Mouse (Mus musculus) megakaryocyte, embryonic 14.5 days (primary cell): ENCODE data around the gene Mrps12. TPM values are rescaled to one million over a fixed set of nuclear protein-coding genes. Genes with fewer than 3 reads are reported as not detected.

Experiments used
- H3K27me3 ChIP-seq: replicated peaks from 2 replicates; pipeline ENCODE3; 2012; ENCODE audit warnings: inconsistent platforms
- H3K36me3 ChIP-seq: replicated peaks from 2 replicates; pipeline ENCODE3; 2012; ENCODE audit warnings: low read length, inconsistent platforms, mixed read lengths
- H3K4me1 ChIP-seq: 2 replicates; pipeline ENCODE4 v1.6.1; 2012; ENCODE audit warnings: inconsistent platforms
- H3K4me3 ChIP-seq: replicated peaks from 2 replicates; pipeline ENCODE3; 2012; ENCODE audit warnings: moderate library complexity, mild to moderate bottlenecking, inconsistent platforms
- H3K9me3 ChIP-seq: 2 replicates; pipeline ENCODE4 v1.6.1; 2012; ENCODE audit warnings: inconsistent platforms
- FLI1 ChIP-seq: IDR thresholded peaks from 2 replicates; pipeline ENCODE4 v1.6.1; 2012; ENCODE audit warnings: low read length, inconsistent platforms, mixed read lengths
- GATA1 ChIP-seq: IDR thresholded peaks from 3 replicates; pipeline ENCODE4 v1.6.1; 2012; ENCODE audit warnings: mixed read lengths, low read length, inconsistent platforms, borderline replicate concordance
- polyA plus RNA-seq: library from polyadenylated mRNA; stranded (reverse); fragments of >175 nt; gene quantifications from 2 replicates; pipeline ENCODE4 v1.2.3, GENCODE M21; 2012; ENCODE audit warnings: low replicate concordance; ENCODE audit not compliant: insufficient read depth

The Mrps12 gene
- polyA plus RNA-seq = 283 and 464 TPM in 2 replicates

DNA sequence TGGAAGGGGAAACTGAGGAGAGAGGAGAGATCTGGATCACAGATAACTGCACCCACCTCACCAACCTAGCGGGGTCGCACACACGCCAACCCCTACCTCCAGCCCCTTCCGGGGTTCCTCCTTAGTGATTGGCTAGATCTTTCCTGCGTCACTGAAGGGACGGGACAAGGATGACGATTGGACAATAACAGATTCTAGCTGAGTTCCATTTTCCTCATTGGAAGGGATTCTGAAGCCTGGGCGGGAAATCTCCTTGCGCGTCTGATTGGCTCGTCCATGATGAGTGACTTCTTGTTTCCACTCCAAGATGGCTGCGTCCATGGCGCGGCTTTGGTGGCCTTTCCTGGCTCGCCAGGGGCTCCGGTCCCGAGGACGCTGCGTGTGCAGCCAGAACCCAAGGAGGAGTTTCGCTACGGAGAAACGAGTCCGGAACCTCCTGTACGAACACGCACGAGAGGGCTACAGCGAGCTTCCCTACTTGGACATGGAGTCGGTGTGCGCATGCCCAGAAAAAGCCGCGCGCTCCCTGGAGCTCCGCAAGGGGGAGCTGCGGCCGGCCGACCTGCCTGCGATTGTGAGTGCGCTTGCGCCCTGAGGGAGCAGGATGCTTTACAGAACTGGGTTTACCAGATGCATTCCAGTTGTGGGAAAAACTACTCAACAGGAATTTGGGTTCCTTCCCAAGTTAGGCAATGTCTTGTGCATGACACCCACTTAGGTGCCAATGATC, at the start of gene Mrps12, which contains the start of gene Sars2:
Mrps12 (minus strand) TSS at position 112 of the 730 bp plus-strand sequence.
Sars2 (plus strand) TSS at position 284 of the 730 bp plus-strand sequence.
- Histone ChIP-seq H3K27me3 (no peaks in the 10 kb centered on the region), H3K4me1 (peaks cover 45% of the 10 kb centered on the region), H3K4me3 (peak within 1 kb of the TSS; percentile 97), H3K36me3 (peaks cover 57% of the 10 kb centered on the region), H3K9me3 (no peaks in the 10 kb centered on the region)
- TF ChIP-seq FLI1 (no peak), GATA1 (no peak)

DNA sequence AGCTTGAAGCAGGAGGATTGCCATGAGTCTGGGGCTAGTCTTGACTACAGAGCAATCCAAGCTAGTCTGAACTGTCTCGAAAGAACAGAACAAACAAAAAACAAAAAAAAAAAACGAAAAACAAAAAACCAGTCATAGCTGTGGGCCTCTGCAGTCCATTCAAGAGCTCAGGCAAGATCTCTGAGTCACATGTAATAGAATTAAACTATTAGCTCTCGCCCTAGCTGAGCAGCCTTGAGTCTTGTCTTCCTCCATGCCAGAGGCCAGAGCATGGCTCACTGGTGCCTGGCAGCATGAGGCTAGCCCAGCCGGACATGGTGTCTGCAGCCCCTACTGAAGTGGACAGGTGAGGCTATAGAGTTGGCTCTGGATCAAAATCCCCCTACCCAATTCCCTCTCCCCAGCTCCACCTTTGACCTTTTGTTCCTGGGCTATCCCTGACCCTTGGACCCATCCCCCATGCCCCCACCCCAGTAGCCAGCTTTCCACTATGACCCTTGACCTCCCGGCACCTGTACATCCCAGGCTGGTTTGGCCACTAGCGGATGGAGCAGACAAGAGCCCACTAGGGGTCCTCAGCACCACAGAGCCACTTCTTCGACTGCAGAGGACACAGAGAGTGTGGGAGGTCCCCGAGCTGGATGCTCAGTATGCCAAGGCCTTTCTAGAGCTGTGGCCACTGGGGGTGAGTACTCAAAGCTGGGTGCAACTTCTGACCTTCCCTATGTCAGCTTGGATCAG, 48.6 kb upstream of the Mrps12 start:
- peaks cover 62% of the 10 kb centered on the region for H3K4me1 ChIP-seq
- TF ChIP-seq GATA1 (no peak), FLI1 (no peak)

GRCm38 (mm10) chr7:28789235-28789634, 47.6 kb upstream of the Mrps12 start:
- H3K27me3 ChIP-seq = no peaks in the 10 kb centered on the region
- H3K4me1 ChIP-seq = peaks cover 66% of the 10 kb centered on the region
- TF ChIP-seq FLI1 = no peak
- TF ChIP-seq GATA1 = no peak
- peaks cover 55% of the 10 kb centered on the region for H3K36me3 ChIP-seq
- peak overlapping the region; percentile 88 for H3K4me3 ChIP-seq
- no peaks in the 10 kb centered on the region for H3K9me3 ChIP-seq

More for the DNA sequence above, 48.6 kb upstream of the Mrps12 start:
- H3K9me3 ChIP-seq = no peaks in the 10 kb centered on the region
- H3K27me3 ChIP-seq = no peaks in the 10 kb centered on the region
- peaks cover 45% of the 10 kb centered on the region for H3K36me3 ChIP-seq
- no peak overlapping the region for H3K4me3 ChIP-seq

DNA sequence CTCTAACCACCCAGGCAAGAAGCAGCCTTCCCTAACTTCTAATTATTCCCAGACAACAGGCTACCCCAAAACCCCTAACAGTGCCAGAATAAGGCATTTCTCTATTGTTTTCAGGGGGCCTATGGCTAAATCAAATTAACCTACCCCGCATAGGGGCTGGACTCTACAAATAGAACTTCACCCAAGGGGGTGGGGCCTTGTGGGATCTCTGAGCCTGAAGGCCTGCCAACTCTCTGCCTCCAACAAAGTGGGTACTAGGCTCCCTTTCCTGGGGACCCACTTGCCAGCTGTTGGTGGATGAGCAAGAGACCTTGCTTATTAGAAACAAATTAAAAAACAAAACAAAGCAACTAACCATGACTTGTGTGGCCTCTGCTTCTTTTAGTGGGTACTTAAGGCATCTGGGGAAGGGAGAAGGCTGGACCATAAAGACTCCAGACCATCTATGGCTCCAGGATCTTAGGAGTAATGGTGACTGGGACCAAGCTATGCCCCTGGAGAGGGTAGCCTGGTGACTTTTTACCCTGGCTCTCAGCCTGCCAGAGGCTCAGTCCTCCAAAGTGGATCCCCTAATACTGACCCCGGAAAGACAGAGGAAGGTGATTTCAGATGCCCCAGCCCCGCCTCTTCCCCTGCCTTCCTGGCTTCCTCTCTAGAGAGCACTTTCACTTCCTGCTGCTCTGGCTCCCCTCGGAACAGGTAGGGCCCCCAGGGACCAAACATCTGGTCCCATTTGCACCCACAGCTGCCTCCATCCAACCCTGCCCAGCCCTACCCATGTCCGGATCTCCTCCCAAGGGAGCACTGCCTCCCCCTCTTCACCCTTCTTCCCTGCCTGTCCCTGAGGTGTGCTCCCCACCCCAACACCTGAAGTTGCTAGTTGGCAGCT, 46.9 kb upstream of the Mrps12 start, which contains the start of gene Rinl:
Rinl (plus strand) TSS at position 663 of the 889 bp plus-strand sequence.
- no peaks in the 10 kb centered on the region for H3K27me3 ChIP-seq
- H3K4me1 ChIP-seq = peaks cover 72% of the 10 kb centered on the region
- H3K4me3 ChIP-seq = peak within 1 kb of the TSS; percentile 88
- peaks cover 62% of the 10 kb centered on the region for H3K36me3 ChIP-seq
- no peaks in the 10 kb centered on the region for H3K9me3 ChIP-seq
- no peak for TF ChIP-seq GATA1
- no peak for TF ChIP-seq FLI1

DNA sequence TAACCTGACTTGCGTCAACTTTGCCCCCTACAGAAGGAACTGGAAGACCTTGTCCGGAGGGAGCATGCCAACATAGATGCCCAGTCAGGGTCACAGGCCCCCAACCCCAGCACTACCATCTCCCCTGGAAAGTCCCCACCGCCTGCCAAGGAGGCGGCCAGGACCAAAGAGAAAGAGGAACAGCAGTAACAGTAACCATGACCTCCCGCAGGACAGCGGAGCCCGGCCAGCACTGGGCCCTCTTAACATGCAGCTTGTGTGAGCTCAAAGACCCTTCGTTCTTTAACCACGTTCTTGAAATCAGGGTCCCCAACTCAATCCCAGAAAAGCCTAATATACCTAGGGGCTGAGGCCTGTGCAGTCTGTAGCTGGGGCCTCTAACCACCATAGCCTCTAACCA, 46.3 kb upstream of the Mrps12 start:
- TF ChIP-seq FLI1 = no peak
- no peak for TF ChIP-seq GATA1
- Histone ChIP-seq H3K9me3 (no peaks in the 10 kb centered on the region), H3K27me3 (no peaks in the 10 kb centered on the region), H3K4me3 (no peak overlapping the region), H3K4me1 (peaks cover 77% of the 10 kb centered on the region), H3K36me3 (peaks cover 68% of the 10 kb centered on the region)

GRCm38 (mm10) chr7:28785161-28785560, 43.5 kb upstream of the Mrps12 start:
- peaks cover 82% of the 10 kb centered on the region for H3K36me3 ChIP-seq
- no peaks in the 10 kb centered on the region for H3K9me3 ChIP-seq
- H3K4me1 ChIP-seq = peaks cover 80% of the 10 kb centered on the region
- no peak overlapping the region for H3K4me3 ChIP-seq
- H3K27me3 ChIP-seq = no peaks in the 10 kb centered on the region
- no peak for TF ChIP-seq GATA1
- no peak for TF ChIP-seq FLI1

DNA sequence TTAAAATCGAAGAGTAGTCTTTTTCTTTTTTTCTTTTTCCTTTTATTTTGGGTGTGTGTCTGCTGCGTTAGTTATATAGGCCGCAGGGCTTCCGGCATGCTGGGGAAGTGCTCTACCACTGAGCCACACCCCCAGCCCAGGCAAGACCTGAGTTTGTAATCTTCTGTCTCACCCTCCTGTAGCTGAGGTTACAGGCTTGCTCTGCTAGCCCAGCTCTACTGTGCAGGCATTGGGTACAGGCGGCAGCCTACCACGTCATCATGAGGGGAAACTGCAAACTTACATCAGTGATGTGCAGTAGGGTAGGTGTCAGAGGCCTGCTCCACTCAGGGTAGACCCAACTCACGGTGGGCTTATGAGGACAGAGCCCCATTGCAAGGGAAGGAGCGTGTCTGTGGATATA, 39.6 kb upstream of the Mrps12 start:
- H3K4me1 ChIP-seq = peaks cover 68% of the 10 kb centered on the region
- peak overlapping the region; percentile 67 for H3K4me3 ChIP-seq
- H3K36me3 ChIP-seq = peaks cover 77% of the 10 kb centered on the region
- H3K27me3 ChIP-seq = no peaks in the 10 kb centered on the region
- no peak for TF ChIP-seq FLI1
- TF ChIP-seq GATA1 = no peak
- no peaks in the 10 kb centered on the region for H3K9me3 ChIP-seq

DNA sequence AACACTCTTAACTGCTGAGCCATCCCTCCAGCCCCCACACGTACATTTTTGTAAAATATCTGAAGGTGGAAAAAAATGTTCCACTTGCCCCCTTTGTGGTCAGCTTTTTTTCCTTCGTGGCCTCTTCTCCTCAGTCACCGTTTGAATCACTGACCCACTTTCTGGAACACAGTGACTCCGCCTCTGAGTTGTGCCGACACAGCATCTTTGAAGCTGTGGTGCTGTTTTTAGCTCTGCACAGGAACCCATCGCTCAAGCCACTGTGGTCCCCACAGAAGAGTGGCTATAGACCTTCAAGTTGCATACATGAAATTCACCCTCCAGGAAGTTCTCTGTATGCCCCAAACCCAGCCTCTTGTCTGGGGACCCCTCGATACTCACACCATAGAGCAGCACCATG, 39.2 kb upstream of the Mrps12 start:
- H3K4me1 ChIP-seq = peaks cover 68% of the 10 kb centered on the region
- no peak overlapping the region for H3K4me3 ChIP-seq
- H3K9me3 ChIP-seq = no peaks in the 10 kb centered on the region
- TF ChIP-seq GATA1 (no peak), FLI1 (no peak)
- H3K36me3 ChIP-seq = peaks cover 76% of the 10 kb centered on the region
- no peaks in the 10 kb centered on the region for H3K27me3 ChIP-seq

GRCm38 (mm10) chr7:28780067-28780658, 38.5 kb upstream of the Mrps12 start:
- Histone ChIP-seq H3K4me3 (peak overlapping the region; percentile 57), H3K27me3 (no peaks in the 10 kb centered on the region), H3K9me3 (no peaks in the 10 kb centered on the region), H3K4me1 (peaks cover 62% of the 10 kb centered on the region), H3K36me3 (peaks cover 76% of the 10 kb centered on the region)
- TF ChIP-seq GATA1 = no peak
